Mouse (Mus musculus) cerebellum, adult 2 months (tissue): Measurements from ENCODE around the gene G3bp1. TPM values are rescaled to one million over a fixed set of nuclear protein-coding genes. Genes with fewer than 3 reads are reported as not detected.

Source experiments
- DNase-seq, 2 experiments: peaks; one replicate each; pipeline ENCODE4 v3.0.0; 2021
- H3K27ac ChIP-seq: fragments of 200-500 bp; 2 replicates; pipeline ENCODE4 v1.5.1; 2012; ENCODE audit warnings: low read length, control low read depth, inconsistent platforms; ENCODE audit not compliant: insufficient read depth
- H3K27me3 ChIP-seq: fragments of 200-500 bp; 2 replicates; pipeline ENCODE4 v1.6.1; 2012; ENCODE audit warnings: inconsistent platforms, mild to moderate bottlenecking, low read length, moderate library complexity; ENCODE audit not compliant: control insufficient read depth, insufficient read depth
- H3K4me1 ChIP-seq: fragments of 200-500 bp; 2 replicates; pipeline ENCODE4 v1.6.1; 2011; ENCODE audit warnings: low read length; ENCODE audit not compliant: control insufficient read depth, insufficient read depth
- H3K4me3 ChIP-seq: fragments of 200-500 bp; replicated peaks from 2 replicates; pipeline ENCODE3; 2011; ENCODE audit warnings: mild to moderate bottlenecking, low read depth, low read length, control low read depth; ENCODE audit not compliant: insufficient read depth
- CTCF ChIP-seq: fragments of 200-500 bp; IDR thresholded peaks from 2 replicates; pipeline ENCODE4 v1.5.1; 2011; ENCODE audit warnings: low read depth, mild to moderate bottlenecking, control low read depth, low read length, moderate library complexity, borderline replicate concordance; ENCODE audit not compliant: insufficient read depth
- POLR2A ChIP-seq: fragments of 200-500 bp; IDR thresholded peaks from 2 replicates; pipeline ENCODE4 v1.6.1; 2011; ENCODE audit warnings: low read length, control low read depth, borderline replicate concordance; ENCODE audit not compliant: insufficient read depth
- WGBS: fragments of 180-500 bp; shearing (Covaris S2); methylation state at CpG from one replicate; pipeline ENCODE4 v1.1.7; 2018; 5-methylcytosine and 5-hydroxymethylcytosine counted together
- polyA plus RNA-seq: library from polyadenylated mRNA; depleted of rRNA; stranded (reverse); fragments of >200 nt; gene quantifications from 2 replicates; pipeline ENCODE4 v1.2.3, GENCODE M21; 2012

G3bp1 gene
- polyA plus RNA-seq, 1 experiment: 21.3 TPM

GRCm38 (mm10) chr11:55497885-55498284 lies 28.4 kb downstream of the G3bp1 start:
- peak; percentile 36 to 39 for DNase-seq
- no peak overlapping the region for H3K27ac ChIP-seq
- no peaks in the 10 kb centered on the region for H3K4me1 ChIP-seq
- H3K4me3 ChIP-seq: no peak overlapping the region
- no peaks in the 10 kb centered on the region for H3K27me3 ChIP-seq
- TF ChIP-seq POLR2A: no peak
- peak; percentile 79 for TF ChIP-seq CTCF
- WGBS: 50% methylated on average over 5 of the region's 5 CpGs

DNA sequence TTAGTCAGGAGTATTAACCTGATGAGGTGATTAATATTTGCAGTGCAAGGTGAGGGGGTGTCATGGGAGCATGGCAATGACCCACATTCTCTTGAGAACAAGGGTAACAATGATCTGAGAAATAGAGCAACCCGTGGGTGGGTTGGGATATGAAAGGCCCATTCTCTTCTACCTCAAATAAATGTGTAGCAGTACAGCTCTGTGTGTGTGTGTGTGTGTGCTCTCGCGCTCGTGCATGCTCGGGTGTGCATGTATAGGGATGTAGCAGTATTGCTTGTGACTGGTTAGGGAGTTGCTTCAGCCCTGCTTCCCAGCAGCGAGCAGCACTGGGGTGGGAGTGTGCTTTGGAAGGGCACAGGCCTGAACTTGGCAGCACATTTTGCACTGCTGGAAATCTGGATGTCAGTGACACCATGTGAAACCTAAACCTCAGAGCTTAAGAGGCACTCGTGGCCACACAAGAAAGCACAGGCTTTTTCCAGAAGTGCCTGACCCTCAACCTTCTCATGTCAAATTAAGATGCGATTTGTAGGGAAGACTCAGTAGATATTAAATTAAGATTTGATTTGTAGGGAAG lies 32.6 kb downstream of the G3bp1 start:
- WGBS: 63% methylated on average over 8 of the region's 8 CpGs
- H3K27ac ChIP-seq: no peak overlapping the region
- no peak for DNase-seq
- H3K4me3 ChIP-seq: no peak overlapping the region
- no peaks in the 10 kb centered on the region for H3K27me3 ChIP-seq
- no peak for TF ChIP-seq POLR2A
- TF ChIP-seq CTCF: no peak
- H3K4me1 ChIP-seq: no peaks in the 10 kb centered on the region

GRCm38 (mm10) chr11:55502886-55503285 lies 33.4 kb downstream of the G3bp1 start:
- no peak for DNase-seq
- Histone ChIP-seq H3K4me1 (no peaks in the 10 kb centered on the region), H3K27me3 (no peaks in the 10 kb centered on the region), H3K4me3 (no peak overlapping the region), H3K27ac (no peak overlapping the region)
- no peak for TF ChIP-seq CTCF
- TF ChIP-seq POLR2A: no peak
- WGBS: 66% methylated on average over 5 of the region's 5 CpGs

DNA sequence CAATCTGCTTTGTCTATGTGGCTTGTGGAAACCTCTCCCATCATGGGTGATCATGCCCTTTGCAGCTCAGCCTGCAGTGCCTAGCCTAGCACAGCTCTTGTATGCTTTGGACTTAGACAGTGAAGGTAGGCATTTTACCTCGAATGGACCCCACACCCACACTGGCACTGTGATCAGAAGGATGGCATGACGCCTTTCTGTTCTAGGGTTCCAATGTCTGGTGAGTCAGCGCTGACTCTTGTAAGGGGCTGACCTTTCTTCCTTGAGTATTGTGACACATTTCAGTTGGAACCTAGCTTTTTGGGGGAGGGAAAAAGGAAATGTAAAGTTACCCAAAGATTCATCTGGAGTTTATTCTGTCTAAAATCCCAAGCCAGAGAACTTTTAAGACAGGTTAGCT lies 36.0 kb downstream of the G3bp1 start:
- WGBS: 87% methylated on average over 3 of the region's 3 CpGs
- H3K27me3 ChIP-seq: no peaks in the 10 kb centered on the region
- no peaks in the 10 kb centered on the region for H3K4me1 ChIP-seq
- TF ChIP-seq POLR2A (no peak), CTCF (no peak)
- DNase-seq: no peak
- no peak overlapping the region for H3K4me3 ChIP-seq
- H3K27ac ChIP-seq: no peak overlapping the region

DNA sequence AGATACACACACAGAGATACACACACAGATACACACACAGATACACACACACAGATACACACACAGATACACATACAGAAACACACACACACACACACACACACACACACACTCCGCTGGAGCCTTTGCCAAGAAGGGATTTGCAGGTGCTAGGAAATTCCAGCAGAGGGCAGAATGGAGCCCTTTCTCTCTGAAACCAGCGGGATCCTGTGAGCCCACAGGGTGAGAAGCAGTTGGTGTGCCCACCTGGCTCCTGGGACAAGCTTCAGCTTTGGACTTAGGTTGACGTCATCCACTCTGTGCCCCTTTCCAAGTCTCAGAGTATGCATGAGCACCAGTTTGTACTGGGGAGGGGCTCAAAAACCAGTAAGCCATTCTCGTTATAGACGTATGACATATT lies 41.9 kb downstream of the G3bp1 start:
- 47% methylated on average over 5 of the region's 5 CpGs for WGBS
- Histone ChIP-seq H3K27me3 (no peaks in the 10 kb centered on the region), H3K27ac (no peak overlapping the region), H3K4me1 (no peaks in the 10 kb centered on the region), H3K4me3 (no peak overlapping the region)
- peak; percentile 16; the same call in 1 of the 2 replicates for TF ChIP-seq CTCF
- TF ChIP-seq POLR2A: no peak
- no peak for DNase-seq

DNA sequence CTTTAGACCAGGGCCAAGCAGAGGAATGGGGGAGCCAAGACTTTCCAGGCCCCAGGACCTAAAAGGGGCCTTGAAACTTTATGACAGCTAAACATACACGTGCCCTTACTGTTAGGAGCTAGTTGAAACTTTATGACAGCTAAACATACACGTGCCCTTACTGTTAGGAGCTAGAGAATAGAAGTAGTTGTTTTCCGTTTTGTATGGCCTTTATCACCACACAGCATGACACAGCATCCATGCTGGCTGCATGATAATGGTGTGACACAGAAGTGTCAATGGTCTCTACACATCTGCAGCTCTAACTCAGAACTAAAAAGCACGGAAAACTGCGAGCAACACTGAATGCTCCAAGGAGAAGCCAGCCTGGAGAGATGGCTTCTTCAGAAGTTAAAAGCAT lies 48.2 kb downstream of the G3bp1 start:
- H3K27ac ChIP-seq: no peak overlapping the region
- H3K27me3 ChIP-seq: no peaks in the 10 kb centered on the region
- DNase-seq: no peak
- H3K4me1 ChIP-seq: no peaks in the 10 kb centered on the region
- 70% methylated on average over 5 of the region's 5 CpGs for WGBS
- TF ChIP-seq POLR2A (no peak), CTCF (no peak)
- H3K4me3 ChIP-seq: no peak overlapping the region

DNA sequence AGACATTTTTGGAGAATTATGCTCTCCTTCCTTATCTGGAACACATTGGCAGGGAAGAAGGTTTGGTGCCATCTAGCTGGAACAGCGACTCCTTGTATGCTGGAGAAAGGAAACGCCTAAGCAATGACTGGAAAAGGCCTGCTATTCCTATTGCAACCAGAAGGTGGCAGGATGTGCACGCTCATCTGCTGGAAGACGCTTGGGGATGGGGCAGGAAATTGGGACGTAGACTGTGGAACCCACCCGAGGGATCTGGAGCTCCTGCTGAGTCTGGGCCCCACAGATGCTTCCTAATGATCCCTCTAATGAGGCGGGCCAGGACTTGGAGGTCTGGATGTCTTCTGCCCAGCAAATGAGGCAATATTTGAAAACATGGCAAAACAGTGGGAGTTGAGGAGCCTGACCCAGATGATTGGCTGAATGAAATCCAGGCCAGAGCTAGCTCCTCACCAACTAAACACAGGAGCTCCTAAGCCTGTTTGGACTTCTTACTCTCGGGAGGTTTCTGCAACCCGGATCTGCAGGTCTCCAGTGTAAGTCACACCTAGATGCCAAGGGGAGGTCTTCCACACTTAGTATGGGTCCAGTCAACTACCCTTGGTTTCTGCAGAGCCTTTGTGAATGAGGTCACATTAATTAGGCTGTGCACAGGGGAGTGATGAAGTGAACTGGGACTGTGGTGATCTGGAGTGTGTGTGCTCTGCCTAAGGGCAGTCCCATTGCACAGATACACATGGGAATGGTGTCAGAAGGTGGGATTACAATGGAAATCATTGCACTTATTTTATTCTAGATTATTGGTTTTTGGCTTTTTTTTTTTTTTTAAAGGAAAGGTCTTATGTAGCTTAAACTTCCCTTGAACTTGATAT lies 49.6 kb downstream of the G3bp1 start:
- peak; percentile 76 to 83 for DNase-seq
- WGBS: 2% methylated on average over 9 of the region's 9 CpGs
- Histone ChIP-seq H3K27me3 (no peaks in the 10 kb centered on the region), H3K4me3 (no peak overlapping the region), H3K4me1 (no peaks in the 10 kb centered on the region), H3K27ac (no peak overlapping the region)
- TF ChIP-seq CTCF: peak; percentile 97
- no peak for TF ChIP-seq POLR2A

DNA sequence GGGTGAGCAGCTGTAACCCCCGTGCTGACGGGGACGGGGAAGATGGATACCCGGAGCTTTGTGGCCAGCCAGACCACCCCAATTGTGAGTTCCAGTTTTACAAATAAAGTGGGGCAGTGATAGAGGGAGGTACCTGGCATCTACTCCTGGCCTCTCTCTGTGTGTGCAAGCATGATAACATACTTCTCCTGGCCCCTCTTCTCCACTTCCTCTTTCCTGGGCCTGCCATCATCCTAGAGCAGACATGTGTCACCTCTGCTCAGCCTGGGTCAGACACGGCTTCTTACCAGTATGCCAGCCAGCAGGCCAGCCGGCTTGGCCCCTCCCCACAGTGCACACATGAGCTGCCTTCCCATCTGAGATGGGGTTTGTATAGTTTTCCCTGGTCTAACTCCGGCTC lies 61.3 kb downstream of the G3bp1 start:
- H3K4me3 ChIP-seq: no peak overlapping the region
- 80% methylated on average over 7 of the region's 7 CpGs for WGBS
- no peaks in the 10 kb centered on the region for H3K27me3 ChIP-seq
- TF ChIP-seq CTCF (no peak), POLR2A (no peak)
- DNase-seq: no peak
- no peak overlapping the region for H3K27ac ChIP-seq
- peaks cover 18% of the 10 kb centered on the region for H3K4me1 ChIP-seq
